In genomic region chr1:132416943-132417290, GRCm38 (mm10) we compare ENCODE assay signal across 8 mouse cellular contexts. TPM values are rescaled to one million over a fixed set of nuclear protein-coding genes. Genes with fewer than 3 reads are reported as not detected.
A peak's percentile ranks its signal among the peaks of the same experiment; 100 is the strongest.
DNase-seq lines count a peak whose midpoint lies in the region; ATAC-seq and TF ChIP-seq lines count a peak whose summit lies in the region.

No protein-coding gene starts in this region.

- H3K27me3 ChIP-seq in lung, embryonic 14.5 days (ENCODE audit: insufficient read depth, low read length): no peaks in the 10 kb centered on the region
- H3K27me3 ChIP-seq in intestine, postnatal 0 days (replicated peaks; ENCODE audit: control insufficient read depth, insufficient read depth, low read length): no peaks in the 10 kb centered on the region
- H3K27me3 ChIP-seq in neural tube, embryonic 13.5 days: no peaks in the 10 kb centered on the region

- H3K4me1 ChIP-seq in lung, embryonic 14.5 days (ENCODE audit: insufficient read depth): peaks cover 10% of the 10 kb centered on the region; the same call in 1 of the 2 replicates
- peaks cover 6% of the 10 kb centered on the region for H3K4me1 ChIP-seq in embryonic fibroblast, embryonic 13.5 days (ENCODE audit: control insufficient read depth, insufficient read depth, low read length)
- H3K4me1 ChIP-seq in intestine, postnatal 0 days (replicated peaks; ENCODE audit: control insufficient read depth, insufficient read depth, low read length): peaks cover 8% of the 10 kb centered on the region; the same call in 1 of the 2 replicates
- H3K4me1 ChIP-seq in neural tube, embryonic 13.5 days (replicated peaks): peaks cover 32% of the 10 kb centered on the region

- peak overlapping the region; percentile 94 for H3K27ac ChIP-seq in lung, embryonic 14.5 days (ENCODE audit: low read depth)
- no peak overlapping the region for H3K27ac ChIP-seq in embryonic fibroblast, embryonic 13.5 days (ENCODE audit: insufficient read depth, low read length)
- peak overlapping the region; percentile 88; the same call in 1 of the 2 replicates for H3K27ac ChIP-seq in intestine, postnatal 0 days (ENCODE audit: low read depth, low read length)
- peak overlapping the region; percentile 96 for H3K27ac ChIP-seq in neural tube, embryonic 13.5 days (replicated peaks)

- 12% methylated on average over 6 of the region's 6 CpGs for WGBS in lung, embryonic 14.5 days
- WGBS in intestine, postnatal 0 days: 13% methylated on average over 6 of the region's 6 CpGs
- WGBS in neural tube, embryonic 13.5 days: 26% methylated on average over 6 of the region's 6 CpGs

- H3K4me3 ChIP-seq in lung, embryonic 14.5 days (ENCODE audit: low read depth, low read length): peak overlapping the region; percentile 75
- H3K4me3 ChIP-seq in embryonic fibroblast, embryonic 13.5 days (ENCODE audit: insufficient read depth, low read length): peak overlapping the region; percentile 12; the same call in 1 of the 2 replicates
- peak overlapping the region; percentile 70 for H3K4me3 ChIP-seq in intestine, postnatal 0 days (ENCODE audit: low read depth, low read length)
- peak overlapping the region; percentile 77 for H3K4me3 ChIP-seq in neural tube, embryonic 13.5 days

- no peaks in the 10 kb centered on the region for H3K9me3 ChIP-seq in lung, embryonic 14.5 days (ENCODE audit: low read depth, low read length)
- no peaks in the 10 kb centered on the region for H3K9me3 ChIP-seq in intestine, postnatal 0 days (ENCODE audit: control insufficient read depth)
- no peaks in the 10 kb centered on the region for H3K9me3 ChIP-seq in neural tube, embryonic 13.5 days

- H3K4me2 ChIP-seq in lung, embryonic 14.5 days: peak overlapping the region; percentile 60
- H3K4me2 ChIP-seq in intestine, postnatal 0 days (replicated peaks; ENCODE audit: low read depth): peak overlapping the region; percentile 73
- H3K4me2 ChIP-seq in neural tube, embryonic 13.5 days: peak overlapping the region; percentile 71

- no peak for TF ChIP-seq POLR2A in embryonic fibroblast, embryonic 13.5 days (IDR thresholded peaks at IDR 0.05; ENCODE audit: low read depth, low read length)

- H3K9ac ChIP-seq in lung, embryonic 14.5 days: peak overlapping the region; percentile 88
- peak overlapping the region; percentile 83; the same call in 1 of the 2 replicates for H3K9ac ChIP-seq in intestine, postnatal 0 days (ENCODE audit: low read depth, low read length)
- peak overlapping the region; percentile 90 for H3K9ac ChIP-seq in neural tube, embryonic 13.5 days

- no peak for ATAC-seq in lung, embryonic 14.5 days (ENCODE audit: insufficient read depth)
- no peak for ATAC-seq in intestine, postnatal 0 days
- ATAC-seq in neural tube, embryonic 13.5 days (ENCODE audit: low read depth): no peak

- H3K36me3 ChIP-seq in lung, embryonic 14.5 days (ENCODE audit: insufficient read depth): no peaks in the 10 kb centered on the region
- H3K36me3 ChIP-seq in intestine, postnatal 0 days (ENCODE audit: control insufficient read depth, insufficient read depth): no peaks in the 10 kb centered on the region
- no peaks in the 10 kb centered on the region for H3K36me3 ChIP-seq in neural tube, embryonic 13.5 days

- no peak for TF ChIP-seq CTCF in lung, embryonic 14.5 days (IDR thresholded peaks at IDR 0.05; ENCODE audit: low read depth)
- no peak for TF ChIP-seq CTCF in embryonic fibroblast, embryonic 13.5 days (IDR thresholded peaks at IDR 0.05; ENCODE audit: borderline replicate concordance, insufficient read depth, low read length)
- TF ChIP-seq CTCF in intestine, postnatal 0 days (IDR thresholded peaks at IDR 0.05; ENCODE audit: low read depth): no peak

- no peak for DNase-seq in lung, embryonic 14.5 days
- DNase-seq in lung, postnatal 4 days: no peak
- DNase-seq in right cerebral cortex, postnatal 14 days: no peak
- no peak for DNase-seq in B cell, adult 2 months
- no peak for DNase-seq in gastrocnemius, adult 8-10 months (ENCODE audit: low spot score in 2 of 2)

RNA-seq across cellular contexts. Expression of gene Dstyk, which starts 0.4 kb away (rescaled TPM):
- polyA plus RNA-seq in lung, embryonic 14.5 days (2014; fragmentation: Nextera tagmentation; extraction: Ambion mirVana): 16.0 and 18.4 TPM in 2 replicates
- 18.0 and 23.3 TPM in 2 replicates for polyA plus RNA-seq in embryonic fibroblast, embryonic 13.5 days (2011; ENCODE audit: insufficient read length, low read depth, missing spikeins)
- polyA plus RNA-seq in intestine, postnatal 0 days (2015; fragmentation: Nextera tagmentation; extraction: Ambion mirVana): 3.7 and 3.8 TPM in 2 replicates
- 9.2 and 9.8 TPM in 2 replicates for polyA plus RNA-seq in neural tube, embryonic 13.5 days (2015; fragmentation: Nextera tagmentation; extraction: Ambion mirVana)
- total RNA-seq in gastrocnemius, adult 8-10 months (2022): 10 to 100 TPM in 1 of 4 experiments, 1 to 10 TPM in 3; 7.7 to 11.2 (median 8.5) TPM

RNA-seq across cellular contexts. Expression of gene Tmcc2, which starts 25.8 kb away (rescaled TPM):
- 8.2 and 10.3 TPM in 2 replicates for polyA plus RNA-seq in lung, embryonic 14.5 days (2014; fragmentation: Nextera tagmentation; extraction: Ambion mirVana)
- 11.6 and 12.6 TPM in 2 replicates for polyA plus RNA-seq in embryonic fibroblast, embryonic 13.5 days (2011; ENCODE audit: insufficient read length, low read depth, missing spikeins)
- 2.2 and 2.3 TPM in 2 replicates for polyA plus RNA-seq in intestine, postnatal 0 days (2015; fragmentation: Nextera tagmentation; extraction: Ambion mirVana)
- polyA plus RNA-seq in neural tube, embryonic 13.5 days (2015; fragmentation: Nextera tagmentation; extraction: Ambion mirVana): 32.2 and 33.9 TPM in 2 replicates
- 10 to 100 TPM; 38.8 to 60.0 (median 49.4) TPM for total RNA-seq in gastrocnemius, adult 8-10 months (2022)

Comparison
In these comparisons a context has a peak if more than half of its experiments do, and no peak if none do; other contexts are left out.
1. H3K4me3 ChIP-seq: peak in every context shown above with its lines; median percentile 77 in neural tube, embryonic 13.5 days; 75 in lung, embryonic 14.5 days; 70 in intestine, postnatal 0 days; 12 in embryonic fibroblast, embryonic 13.5 days.